Mouse (Mus musculus) frontal cortex, adult (tissue): ENCODE results near the gene Tst.

ENCODE experiments used
- ATAC-seq: cut with Nextera tagmentation; 2 replicates; pipeline ENCODE4 v1.9.2; 2017; ENCODE audit warnings: mild to moderate bottlenecking, moderate library complexity, mixed read lengths; ENCODE audit not compliant: low TSS enrichment

The Tst gene

GRCm38 (mm10) chr15:78405517-78406211 is at the start of gene Tst:
TSS of gene Tst (minus strand) at chr15:78405907.
- ATAC-seq: peak; percentile 68

- ATAC-seq: no peak
Observed at GRCm38 (mm10) chr15:78455168-78455567, 49.5 kb upstream of the Tst start.

- ATAC-seq: no peak
Observed at GRCm38 (mm10) chr15:78452929-78453328, 47.2 kb upstream of the Tst start.

GRCm38 (mm10) chr15:78451201-78451600 is 45.5 kb upstream of the Tst start:
- no peak for ATAC-seq

- ATAC-seq: no peak
Observed at GRCm38 (mm10) chr15:78450419-78450768, 44.7 kb upstream of the Tst start.

GRCm38 (mm10) chr15:78449694-78450418 is 44.1 kb upstream of the Tst start:
- ATAC-seq: peak; percentile 50; the same call in 1 of the 2 replicates

- no peak for ATAC-seq
Observed at GRCm38 (mm10) chr15:78449131-78449530, 43.4 kb upstream of the Tst start.

- ATAC-seq: peak; percentile 48
Observed at GRCm38 (mm10) chr15:78447746-78448535, 42.2 kb upstream of the Tst start.

GRCm38 (mm10) chr15:78447121-78447520 is 41.4 kb upstream of the Tst start:
- ATAC-seq: no peak

- ATAC-seq: no peak
Observed at GRCm38 (mm10) chr15:78443857-78444256, 38.1 kb upstream of the Tst start.

- no peak for ATAC-seq
Observed at GRCm38 (mm10) chr15:78442231-78442630, 36.5 kb upstream of the Tst start.

- ATAC-seq: no peak
Observed at GRCm38 (mm10) chr15:78438973-78439372, 33.3 kb upstream of the Tst start.

- no peak for ATAC-seq
Observed at GRCm38 (mm10) chr15:78438505-78438904, 32.8 kb upstream of the Tst start.

- no peak for ATAC-seq
Observed at GRCm38 (mm10) chr15:78438018-78438394, 32.3 kb upstream of the Tst start.

- ATAC-seq: peak; percentile 39
Observed at GRCm38 (mm10) chr15:78437237-78438017, 31.7 kb upstream of the Tst start.

- ATAC-seq: 0 out of 2 replicates have a peak, but pooled peaks have one; percentile 6
Observed at GRCm38 (mm10) chr15:78436380-78437192, 30.9 kb upstream of the Tst start.

- ATAC-seq: no peak
Observed at GRCm38 (mm10) chr15:78435681-78436080, 30.0 kb upstream of the Tst start.

GRCm38 (mm10) chr15:78434896-78435520 is 29.3 kb upstream of the Tst start:
- ATAC-seq: 0 out of 2 replicates have a peak, but pooled peaks have one; percentile 8

GRCm38 (mm10) chr15:78431541-78432121 is 25.9 kb upstream of the Tst start:
- ATAC-seq: no peak

GRCm38 (mm10) chr15:78430874-78431273 is 25.2 kb upstream of the Tst start:
- ATAC-seq: no peak
